Mouse (Mus musculus) adrenal gland, postnatal 14 days (tissue): Measurements from ENCODE around the gene Serpina12. TPM values are rescaled to one million over a fixed set of nuclear protein-coding genes. Genes with fewer than 3 reads are reported as not detected.

Experiments
- DNase-seq: peaks from one replicate; pipeline ENCODE4 v3.0.0; 2021; ENCODE audit warnings: mixed read lengths
- long read RNA-seq, 2 experiments: library from polyadenylated mRNA; stranded (forward); transcript quantifications; one replicate each; pipeline ENCODE4 v2.0.0; 2021
- total RNA-seq: library from RNA; stranded (reverse); gene quantifications from 2 replicates; pipeline ENCODE4 v1.2.3, GENCODE M21; 2021

The Serpina12 gene
- total RNA-seq, result 0.11 and 0.48 TPM in 2 replicates
- long read RNA-seq, experiment 1, partial matches to known transcripts, result 0 of 1 reads
- long read RNA-seq, experiment 1, other reads (novel, unspliced or antisense), result 0 of 1 reads
- long read RNA-seq, experiment 2, result 0 reads

GRCm38 (mm10) chr12:104044343-104044742 is at the start of gene Serpina12:
TSS of gene Serpina12 (minus strand) at chr12:104044443.
- no peak for DNase-seq

DNA sequence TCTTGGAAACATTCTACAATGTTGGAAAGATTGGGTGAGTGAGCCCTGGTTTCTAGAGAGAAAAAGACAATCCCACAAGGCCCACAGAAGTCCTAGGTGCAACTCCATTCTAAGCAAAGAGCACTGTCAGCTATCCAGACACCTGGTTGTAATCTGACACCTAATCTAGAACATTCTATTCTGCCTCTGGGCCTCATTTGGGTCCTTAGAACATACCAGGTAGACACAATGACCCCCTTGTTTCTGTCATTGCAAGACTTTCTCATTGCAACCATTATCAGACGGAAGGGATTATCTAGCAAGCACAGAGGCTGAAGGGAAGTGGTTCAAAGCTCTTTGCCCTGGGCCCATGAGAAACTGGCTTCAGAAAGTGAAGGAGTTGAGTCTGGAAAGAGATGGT is 47.1 kb upstream of the Serpina12 start:
- no peak for DNase-seq

DNA sequence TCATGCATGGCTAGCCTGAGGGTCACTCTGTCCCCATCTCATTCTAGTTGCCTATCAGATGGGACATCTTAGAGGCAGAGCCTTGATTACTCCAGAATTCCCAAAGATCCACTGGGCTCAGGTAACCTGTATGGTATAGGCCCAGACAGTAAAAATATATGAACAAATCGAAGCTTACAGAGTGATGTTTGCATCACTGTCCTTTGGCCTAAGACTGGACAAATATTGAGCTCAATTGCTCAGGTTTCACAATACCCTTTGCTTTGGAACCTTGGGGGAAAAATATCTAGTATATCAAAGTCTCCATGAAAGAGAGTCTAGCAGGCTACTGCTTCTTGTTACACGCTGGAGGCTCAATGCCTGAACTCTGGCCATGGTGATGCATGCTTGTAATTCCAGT is 45.9 kb upstream of the Serpina12 start:
- DNase-seq, result no peak

- DNase-seq, result no peak
Observed at GRCm38 (mm10) chr12:104072286-104072685, 28.0 kb upstream of the Serpina12 start.

GRCm38 (mm10) chr12:104071708-104072107 is 27.5 kb upstream of the Serpina12 start:
- DNase-seq, result no peak

- peak; percentile 87 for DNase-seq
Observed at GRCm38 (mm10) chr12:104069620-104070019, 25.4 kb upstream of the Serpina12 start.

DNA sequence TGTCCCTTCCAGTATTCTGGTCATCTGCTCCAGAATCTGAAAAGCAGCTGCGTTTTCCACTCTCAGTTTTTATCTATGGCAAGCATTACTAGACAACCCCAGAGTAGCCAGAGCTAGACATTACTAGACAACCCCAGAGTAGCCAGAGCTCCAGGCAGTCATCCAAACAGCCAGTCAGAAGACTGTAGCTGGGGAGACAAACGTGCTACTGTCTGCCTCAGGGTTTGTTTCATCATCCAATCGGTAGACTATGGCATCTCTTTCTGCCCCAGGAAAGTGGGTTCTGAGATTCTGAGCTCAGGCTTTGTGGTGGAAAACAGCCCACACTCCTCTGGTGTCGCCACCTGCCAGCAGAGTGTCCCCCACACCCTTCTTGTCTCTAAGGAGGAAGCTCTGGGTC is 23.3 kb upstream of the Serpina12 start:
- DNase-seq, result peak; percentile 82

DNA sequence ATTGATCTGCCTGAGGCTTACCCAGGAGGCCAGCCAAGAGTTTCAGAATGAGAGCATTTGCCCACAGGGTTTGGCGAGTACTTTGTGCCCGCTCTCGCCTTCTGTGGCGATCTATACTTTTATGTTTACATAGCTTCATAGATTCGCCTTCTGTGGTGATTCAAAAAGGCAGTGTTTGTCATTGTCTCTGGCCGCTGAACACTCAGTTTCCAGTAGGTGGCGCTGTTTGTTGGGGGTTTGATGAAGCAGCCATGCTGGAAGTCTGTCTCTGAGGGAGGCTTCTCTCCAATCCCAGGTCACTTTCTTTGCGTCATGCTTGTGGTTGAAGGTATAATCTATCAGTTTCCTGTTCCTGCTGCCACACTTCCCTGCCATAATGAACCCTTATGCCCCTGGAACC is 22.0 kb upstream of the Serpina12 start:
- DNase-seq, result peak; percentile 85

GRCm38 (mm10) chr12:104064996-104065395 is 20.8 kb upstream of the Serpina12 start:
- no peak for DNase-seq

DNA sequence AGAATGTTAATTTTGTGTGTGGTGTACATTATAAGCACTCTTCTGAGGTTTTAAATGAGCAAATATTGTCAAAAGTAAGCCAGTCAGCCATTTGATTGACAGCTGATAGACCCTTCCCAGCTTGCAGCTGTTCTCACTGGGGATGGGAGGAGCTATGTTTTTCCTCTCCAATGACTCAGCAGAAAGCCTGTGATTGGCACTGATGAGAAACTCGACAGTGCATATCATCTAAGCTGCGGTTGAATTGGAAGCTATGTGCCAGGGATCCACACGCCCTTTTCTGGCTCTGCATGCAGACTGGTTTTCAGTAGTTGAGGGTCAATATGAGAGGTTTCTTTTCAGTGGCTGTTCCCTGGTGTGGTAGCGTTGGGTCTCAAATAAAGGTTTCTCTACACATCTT is 20.3 kb upstream of the Serpina12 start:
- no peak for DNase-seq

- no peak for DNase-seq
Observed at GRCm38 (mm10) chr12:104061862-104062261, 17.6 kb upstream of the Serpina12 start.

DNA sequence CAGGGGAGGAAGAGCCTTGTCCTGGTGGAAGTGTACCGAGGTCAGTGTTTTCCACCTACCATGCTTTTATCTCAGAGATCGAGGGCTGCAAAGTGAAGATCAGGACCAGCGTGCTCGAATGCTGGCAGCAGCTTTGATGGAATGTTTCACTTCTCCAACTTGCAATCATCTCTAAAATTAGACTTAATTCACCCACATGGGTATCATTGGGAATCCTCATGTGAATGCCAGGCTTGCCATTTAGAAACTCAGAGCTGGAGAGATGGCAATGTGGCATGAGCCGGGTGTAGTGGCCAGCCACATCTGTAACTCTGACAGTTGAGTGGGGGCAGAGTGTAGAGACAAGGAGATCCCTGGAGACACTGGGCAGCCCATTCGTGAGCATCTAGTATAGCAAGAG is 15.9 kb upstream of the Serpina12 start:
- no peak for DNase-seq

DNA sequence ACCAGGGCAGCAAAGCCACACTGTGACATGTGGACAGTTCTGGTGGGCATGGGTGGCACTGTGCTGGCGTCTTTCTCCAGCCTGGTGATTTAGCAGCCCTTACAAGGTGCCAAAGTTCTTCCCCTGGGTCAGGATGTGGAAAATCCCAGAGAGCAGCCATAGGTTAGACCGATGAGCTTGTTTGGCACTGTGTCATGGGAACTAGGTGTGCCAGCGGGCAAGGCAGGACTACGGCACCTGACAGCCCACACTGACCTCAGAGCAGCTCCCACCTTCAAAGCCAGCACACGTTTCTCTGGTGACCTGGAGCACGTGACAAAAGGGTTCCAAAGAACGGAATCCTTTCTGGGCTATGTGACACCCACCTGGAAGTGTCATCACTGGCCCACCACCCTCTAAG is 13.3 kb upstream of the Serpina12 start:
- no peak for DNase-seq

DNA sequence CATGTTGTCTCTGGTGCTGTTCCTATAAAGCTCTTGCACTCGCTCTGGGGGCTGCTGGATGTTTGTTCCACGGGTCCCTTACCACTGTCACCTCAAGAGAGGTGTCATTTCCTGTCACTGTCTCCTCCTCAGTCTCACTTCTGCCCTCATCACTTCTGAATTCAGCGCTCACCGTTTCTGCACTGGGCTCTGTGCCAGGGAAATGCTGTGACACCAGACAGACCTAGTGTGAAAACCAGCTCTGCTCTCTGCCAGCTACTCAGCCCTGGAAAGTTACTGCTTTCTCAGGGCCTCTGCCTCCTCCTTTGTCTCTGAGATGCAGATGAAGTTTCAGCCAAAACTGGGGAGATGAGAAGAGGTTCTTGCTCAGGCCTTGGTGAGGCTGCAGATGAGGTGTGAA is 12.8 kb upstream of the Serpina12 start:
- no peak for DNase-seq

DNA sequence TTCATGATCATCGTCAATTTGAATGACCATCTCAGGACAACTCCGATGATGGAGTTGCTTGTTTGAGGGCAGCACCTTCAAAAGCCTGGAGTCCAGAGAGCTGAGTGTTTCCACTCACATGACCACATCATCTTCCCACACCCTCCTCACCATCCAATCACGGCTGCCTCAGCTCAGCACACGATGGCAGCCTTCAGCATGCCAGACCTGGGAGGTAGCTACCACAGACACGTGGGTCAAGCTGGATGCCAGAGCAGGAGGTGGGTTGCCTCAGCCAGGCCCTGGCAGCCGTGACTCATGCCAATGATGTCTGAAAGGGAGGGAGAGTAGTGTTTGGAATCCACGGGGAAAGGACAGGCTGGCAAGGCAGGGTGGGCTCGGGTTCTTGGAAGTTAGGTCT is 11.5 kb upstream of the Serpina12 start:
- DNase-seq, result no peak

DNA sequence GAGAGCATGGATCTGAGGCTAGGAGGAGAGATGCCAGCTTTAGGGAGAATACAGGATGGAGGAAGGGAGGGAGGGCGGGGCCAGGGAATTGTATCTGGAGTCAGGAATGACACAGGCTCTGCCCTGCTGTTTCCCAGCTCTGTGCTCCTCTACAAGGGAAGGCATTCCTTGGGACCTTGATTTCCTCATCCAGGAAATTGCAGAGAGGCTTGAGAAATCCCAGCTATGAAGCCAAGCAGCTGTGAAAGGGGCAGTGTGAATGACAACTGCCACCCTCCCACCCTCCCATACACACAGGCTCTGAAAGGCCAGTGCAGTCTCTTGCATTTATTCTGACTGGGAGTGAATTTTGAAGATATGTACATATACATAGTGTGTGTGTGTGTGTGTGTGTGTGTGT is 9.8 kb upstream of the Serpina12 start:
- no peak for DNase-seq

DNA sequence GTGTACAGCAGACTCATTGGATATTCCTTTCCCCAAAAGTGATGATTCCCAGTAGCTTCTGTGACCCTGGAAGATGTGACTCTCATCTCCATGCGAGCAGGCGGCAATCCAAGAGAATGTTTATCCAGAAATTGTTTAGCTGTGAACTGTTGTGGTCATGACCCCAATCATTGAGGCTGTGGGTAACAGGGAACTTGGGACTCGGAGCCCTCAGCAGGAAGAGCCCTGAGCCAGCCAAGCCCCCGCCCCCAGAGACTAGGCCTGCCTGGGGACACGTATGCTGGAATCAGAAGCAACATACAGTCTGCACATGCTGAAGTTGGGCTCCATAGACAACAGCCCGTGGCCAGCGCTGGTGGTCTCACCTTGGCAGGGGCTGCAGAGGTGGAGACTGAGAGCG is 1.5 kb upstream of the Serpina12 start:
- DNase-seq, result no peak

GRCm38 (mm10) chr12:104042753-104043152 is 1.5 kb downstream of the Serpina12 start:
- DNase-seq, result no peak

GRCm38 (mm10) chr12:104041401-104041800 is 2.8 kb downstream of the Serpina12 start:
- DNase-seq, result peak; percentile 66

DNA sequence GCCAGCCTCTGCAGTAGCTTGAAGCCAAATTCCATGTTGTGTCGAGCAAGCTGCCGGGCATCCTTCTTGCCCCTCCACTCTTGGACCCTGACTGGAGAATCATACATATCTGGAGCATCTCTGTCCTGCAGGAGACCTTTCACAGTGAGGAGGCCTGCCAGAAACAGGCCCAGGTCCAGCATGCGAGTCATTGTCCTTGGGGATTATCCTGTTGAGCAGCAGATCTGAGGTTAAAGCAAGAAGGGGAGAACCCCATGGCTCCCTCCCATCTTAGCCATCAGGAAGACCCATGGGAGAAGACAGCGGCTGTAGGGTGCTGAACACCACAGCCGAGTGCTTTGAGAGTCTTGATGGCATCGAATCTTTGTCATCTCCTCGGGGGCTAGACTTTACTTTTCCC is 6.1 kb downstream of the Serpina12 start:
- DNase-seq, result no peak

DNA sequence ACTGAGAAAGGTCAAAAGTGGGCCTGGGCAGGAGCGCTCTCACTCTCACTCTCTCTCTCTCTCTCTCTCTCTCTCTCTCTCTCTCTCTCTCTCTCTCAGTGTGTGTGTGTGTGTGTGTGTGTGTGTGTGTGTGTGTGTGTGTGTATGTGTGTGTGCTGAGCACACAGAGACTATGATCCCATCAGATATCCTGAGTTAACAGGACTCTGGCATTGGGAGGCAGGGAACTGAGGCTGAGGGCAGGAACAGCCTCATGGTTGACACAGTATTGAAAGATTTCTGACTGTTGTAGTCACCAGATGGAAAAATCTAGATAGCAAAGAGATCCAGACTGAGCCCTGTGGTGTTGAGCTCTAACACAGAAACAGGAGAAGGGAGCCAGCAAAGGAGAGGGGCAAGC is 10.5 kb downstream of the Serpina12 start:
- DNase-seq, result no peak

DNA sequence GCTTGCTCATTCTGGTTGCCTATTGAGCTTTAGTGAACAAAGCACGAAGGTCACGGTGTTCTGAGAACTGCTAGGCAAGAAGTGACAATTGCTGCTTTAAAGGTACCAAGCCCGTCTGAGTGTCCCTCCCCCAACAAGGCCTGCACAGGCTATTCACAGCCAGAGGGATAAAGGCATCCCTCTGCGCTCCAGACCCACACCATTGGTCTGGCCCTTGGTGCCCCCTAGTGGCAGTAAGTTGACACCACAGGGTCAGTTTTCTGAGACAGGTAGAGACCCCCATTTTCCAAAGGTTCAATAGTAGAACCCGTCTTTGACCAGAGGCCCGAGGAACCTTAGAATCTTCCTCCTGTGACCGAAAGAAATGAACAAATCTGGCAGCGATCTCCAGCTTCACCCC is 14.3 kb downstream of the Serpina12 start:
- peak; percentile 51 for DNase-seq

DNA sequence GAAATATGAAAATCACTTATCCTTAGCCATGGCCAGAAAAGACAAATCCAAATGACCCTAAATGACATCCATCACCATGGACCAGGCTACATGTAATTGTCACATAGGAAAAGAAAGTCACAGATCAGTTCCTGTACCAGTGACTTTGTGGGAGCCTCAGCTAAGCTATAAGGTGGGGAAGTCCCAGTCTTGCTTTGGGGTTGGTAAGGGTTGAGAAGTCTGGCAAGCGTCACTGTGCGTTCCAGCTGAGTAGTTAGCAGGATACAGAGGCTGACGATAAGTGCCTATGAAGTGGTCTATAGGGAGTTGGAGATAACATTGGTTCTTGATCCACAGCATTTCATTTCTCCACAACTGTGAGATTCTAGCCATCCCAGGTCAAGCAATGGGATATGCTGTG is 29.0 kb downstream of the Serpina12 start:
- DNase-seq, result no peak

- DNase-seq, result no peak
Observed at GRCm38 (mm10) chr12:104013620-104014019, 30.6 kb downstream of the Serpina12 start, which contains the start of gene Serpina9. TSS of gene Serpina9 (minus strand) at chr12:104013755.

GRCm38 (mm10) chr12:104004689-104005088 is 39.6 kb downstream of the Serpina12 start:
- no peak for DNase-seq
